Mouse (Mus musculus) B cell, adult 2 months (primary cell): ENCODE results near the gene Zp2.

Source experiments
- DNase-seq, 2 experiments: peaks; one replicate each; pipeline ENCODE4 v3.0.0; 2022

Gene Zp2

DNA sequence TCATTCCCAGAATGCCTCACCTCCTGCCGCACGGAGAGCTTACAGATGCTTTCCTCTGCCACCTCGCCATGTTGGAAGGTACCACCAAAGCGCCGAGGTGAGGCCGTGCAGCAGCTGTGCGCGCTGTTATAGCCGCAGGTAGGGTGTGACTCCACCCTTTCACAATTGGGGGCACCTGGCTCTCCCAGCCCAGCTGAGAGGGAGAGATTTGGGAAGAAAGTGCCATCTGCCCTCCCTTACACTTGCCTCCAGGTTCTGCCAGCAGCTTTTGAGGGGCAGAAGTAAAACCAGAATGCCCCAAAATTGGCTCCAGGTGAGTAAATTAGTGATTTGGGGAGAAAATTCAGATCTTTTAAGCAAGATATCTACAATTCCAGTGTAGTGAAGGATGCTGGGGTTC is at the start of gene Zp2:
Gene Zp2, minus strand, starts transcription at position 101 of the 400 bp plus-strand sequence.
- DNase-seq, result no peak

- DNase-seq, result no peak
Measured at GRCm38 (mm10) chr7:120192816-120193215, 47.7 kb upstream of the Zp2 start.

GRCm38 (mm10) chr7:120192207-120192606 is 47.1 kb upstream of the Zp2 start:
- no peak for DNase-seq

DNA sequence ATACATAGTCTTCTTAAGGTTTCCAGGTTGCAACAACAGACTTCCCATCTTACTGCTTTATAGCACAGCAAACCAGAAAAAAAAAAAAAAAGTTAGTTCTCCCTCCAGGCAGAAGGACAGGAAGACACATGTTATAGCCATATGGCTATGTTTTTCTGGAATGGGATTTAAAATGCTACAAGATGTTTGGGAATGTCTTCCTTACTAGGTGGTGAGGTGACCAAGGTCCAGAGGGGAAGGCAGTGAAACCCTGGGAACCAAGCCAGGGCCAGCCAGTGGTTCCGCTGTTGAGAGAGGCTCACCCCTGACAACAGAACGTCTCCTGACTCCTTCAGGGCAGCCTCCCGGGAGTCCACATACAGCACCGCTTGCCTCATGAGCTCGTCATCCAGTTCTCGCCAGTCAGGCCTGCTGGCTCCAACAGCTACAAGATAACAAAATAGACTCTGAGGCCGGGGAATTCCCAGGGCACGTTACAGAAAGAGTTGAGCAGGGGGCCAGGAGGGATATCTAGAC is 45.1 kb upstream of the Zp2 start:
- DNase-seq, result no peak

DNA sequence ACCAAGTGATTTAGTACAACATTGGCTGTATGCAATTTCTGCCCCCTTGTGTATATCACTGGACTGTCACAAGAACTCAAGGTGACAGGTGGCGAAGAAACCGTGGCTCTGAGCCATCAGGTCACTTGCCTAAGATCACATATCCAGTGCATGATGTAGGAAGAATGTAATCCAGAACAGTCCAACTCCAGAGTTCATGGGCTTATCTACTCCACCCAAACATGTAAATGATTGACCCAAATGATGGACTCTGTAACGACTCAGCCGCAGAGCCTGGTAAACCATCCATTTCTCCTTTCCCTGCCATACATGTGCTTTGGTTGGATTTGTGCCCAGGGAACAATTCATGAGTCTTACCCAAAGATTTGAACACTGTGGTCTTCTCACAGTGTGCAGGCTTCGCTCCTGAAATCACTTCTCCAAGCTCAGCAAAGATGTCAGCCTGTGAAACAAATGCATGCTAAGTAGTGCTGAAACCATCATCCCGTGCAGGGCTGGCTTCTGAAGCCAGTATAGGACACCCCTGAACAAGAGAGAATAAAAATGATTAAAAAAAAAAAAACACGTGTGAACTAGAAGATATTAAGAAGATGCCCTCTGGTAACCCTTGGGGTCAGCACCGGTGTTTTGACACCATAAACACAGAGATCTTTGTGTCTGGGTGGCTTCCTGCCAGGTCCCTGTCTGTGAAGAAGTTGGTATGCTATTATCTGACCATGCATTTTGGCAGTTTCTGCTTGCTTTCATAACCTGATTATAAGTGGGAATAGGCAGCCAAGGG is 44.5 kb upstream of the Zp2 start:
- no peak for DNase-seq

- DNase-seq, result no peak
Measured at GRCm38 (mm10) chr7:120188946-120189345, 43.9 kb upstream of the Zp2 start.

DNA sequence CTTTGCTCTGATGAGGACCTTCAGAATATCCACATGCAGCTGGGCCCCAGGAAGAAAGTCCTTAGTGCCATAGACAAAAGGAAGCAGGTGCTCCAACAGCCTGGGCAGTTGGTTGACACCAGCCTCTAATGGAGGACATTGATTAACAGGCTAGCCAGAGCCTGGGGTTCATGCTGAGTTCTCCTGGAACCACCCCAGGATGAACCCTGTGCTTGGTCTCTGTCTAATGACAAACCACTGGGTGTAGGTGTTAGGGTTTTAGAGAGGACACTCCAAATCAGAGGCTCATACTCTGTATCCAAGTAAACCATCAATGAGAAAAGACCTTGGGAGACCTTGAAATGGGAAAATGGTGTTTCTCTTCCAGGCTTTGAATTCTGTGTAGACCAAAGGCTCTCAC is 37.8 kb upstream of the Zp2 start:
- DNase-seq, result no peak

DNA sequence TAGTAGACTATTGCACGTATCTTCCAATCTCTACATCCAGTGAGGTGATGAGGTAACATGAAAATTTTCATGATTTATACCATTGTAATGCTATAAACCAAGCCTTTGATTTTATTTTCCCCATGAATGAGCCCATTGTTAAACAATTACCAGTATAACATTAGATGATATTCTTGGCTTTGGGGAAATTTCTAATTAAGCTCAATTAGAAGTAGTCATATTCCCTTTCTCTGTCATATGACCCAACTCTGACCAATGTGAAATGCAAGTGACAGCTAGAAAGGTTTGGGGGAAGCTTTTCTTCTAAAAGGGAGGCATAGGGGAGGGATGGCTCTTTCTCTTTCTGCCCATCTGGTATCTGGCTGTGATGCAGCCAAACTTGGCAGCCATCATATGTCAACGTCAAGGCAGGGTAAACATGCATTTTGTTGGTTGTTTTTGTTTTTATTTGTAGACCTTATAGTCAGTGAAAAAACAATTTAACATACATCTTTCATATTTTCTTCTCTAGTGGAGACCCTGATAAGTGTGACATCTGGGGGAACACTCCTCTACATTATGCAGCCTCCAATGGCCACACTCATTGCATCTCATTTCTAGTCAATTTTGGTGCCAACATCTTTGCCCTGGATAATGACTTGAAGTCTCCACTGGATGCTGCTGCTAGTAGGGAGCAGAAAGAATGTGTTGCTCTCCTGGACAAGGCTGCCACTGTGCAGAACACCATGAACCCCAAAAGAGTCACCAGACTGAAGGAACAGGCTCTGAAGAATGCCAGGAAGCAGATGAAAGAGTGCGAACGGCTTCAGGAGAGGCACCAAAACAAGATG is 36.5 kb upstream of the Zp2 start:
- no peak for DNase-seq

- DNase-seq, result no peak
Measured at GRCm38 (mm10) chr7:120180547-120180946, 35.5 kb upstream of the Zp2 start.

DNA sequence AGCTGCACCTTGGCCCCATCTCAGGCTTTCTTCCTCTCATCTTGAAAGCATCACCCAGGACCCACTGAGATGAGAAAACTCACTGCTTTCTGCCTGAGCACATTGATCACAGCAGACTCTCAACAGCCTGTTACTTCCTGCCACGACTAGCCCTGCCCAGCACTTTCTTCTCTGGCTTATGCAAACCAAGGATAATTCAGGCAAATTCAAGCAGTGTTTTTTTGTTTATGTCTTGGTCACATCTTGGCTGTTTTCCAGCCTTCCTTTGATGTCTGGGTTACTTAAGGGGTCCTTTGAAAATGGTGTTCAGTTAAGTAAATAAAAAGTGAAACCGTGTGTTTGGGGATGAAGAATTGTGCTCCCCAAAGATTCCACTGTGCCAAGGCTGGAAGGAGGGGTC is 33.8 kb upstream of the Zp2 start:
- no peak for DNase-seq

GRCm38 (mm10) chr7:120177611-120178010 is 32.5 kb upstream of the Zp2 start:
- no peak for DNase-seq

- no peak for DNase-seq
Measured at GRCm38 (mm10) chr7:120174723-120175504, 29.8 kb upstream of the Zp2 start.

DNA sequence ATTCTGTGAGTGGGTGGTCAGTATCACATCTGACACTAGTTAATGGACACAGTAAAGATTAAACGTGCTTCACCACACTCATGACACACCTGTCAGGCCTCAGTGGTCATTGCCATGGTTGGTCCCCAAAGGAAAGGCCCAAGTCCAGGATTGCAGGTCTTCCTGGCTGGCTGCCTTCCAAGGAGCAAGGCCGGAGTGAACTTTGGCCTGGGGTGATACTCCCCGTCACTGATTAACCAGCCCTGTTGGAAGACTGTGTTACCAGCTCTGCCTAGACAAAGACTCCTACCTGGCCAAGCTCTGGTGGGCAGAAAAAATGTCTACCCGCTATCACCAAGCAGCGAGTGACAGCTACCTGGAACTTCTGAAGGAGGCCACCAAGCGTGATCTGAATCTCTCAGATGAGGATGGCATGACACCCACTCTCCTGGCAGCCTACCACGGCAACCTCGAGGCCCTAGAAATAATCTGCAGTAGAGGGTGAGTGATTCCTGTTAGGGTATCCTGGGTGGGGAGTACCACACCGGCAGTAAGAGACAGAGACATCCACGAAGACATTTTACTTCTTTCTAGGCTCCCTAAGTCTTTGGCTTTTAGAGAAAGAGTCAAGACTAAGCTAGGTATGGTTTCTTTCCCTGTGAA is 28.6 kb upstream of the Zp2 start, which contains the start of gene Anks4b:
Gene Anks4b, plus strand, starts transcription at position 256 of the 642 bp plus-strand sequence.
- no peak for DNase-seq

GRCm38 (mm10) chr7:120172188-120172700 is 27.2 kb upstream of the Zp2 start:
- DNase-seq, result no peak

GRCm38 (mm10) chr7:120163581-120164251 is 18.6 kb upstream of the Zp2 start:
- DNase-seq, result no peak

DNA sequence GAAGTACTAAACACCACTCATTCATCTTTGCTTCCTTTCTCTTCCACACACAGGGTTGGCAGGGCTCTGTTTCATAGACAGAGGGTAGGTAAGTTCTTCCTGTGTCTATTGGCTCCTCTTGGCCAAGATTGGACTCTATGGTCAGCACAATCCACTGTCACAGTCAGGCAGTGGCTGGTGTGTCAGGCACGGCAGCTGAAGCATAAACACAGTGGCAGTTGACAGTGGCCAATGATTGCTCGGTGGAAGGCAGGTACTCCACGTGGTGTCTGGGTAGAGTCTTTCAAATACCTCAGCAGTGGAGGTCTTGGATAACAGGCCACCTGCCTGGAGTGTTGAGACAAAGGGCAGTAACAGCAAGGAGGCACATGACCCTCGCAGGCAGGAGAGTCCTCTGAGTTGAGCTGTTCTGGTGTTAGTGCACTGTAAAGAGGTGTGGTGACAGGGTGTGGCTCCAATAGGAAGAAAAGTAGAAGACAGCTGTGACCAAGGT is 13.1 kb upstream of the Zp2 start:
- no peak for DNase-seq

DNA sequence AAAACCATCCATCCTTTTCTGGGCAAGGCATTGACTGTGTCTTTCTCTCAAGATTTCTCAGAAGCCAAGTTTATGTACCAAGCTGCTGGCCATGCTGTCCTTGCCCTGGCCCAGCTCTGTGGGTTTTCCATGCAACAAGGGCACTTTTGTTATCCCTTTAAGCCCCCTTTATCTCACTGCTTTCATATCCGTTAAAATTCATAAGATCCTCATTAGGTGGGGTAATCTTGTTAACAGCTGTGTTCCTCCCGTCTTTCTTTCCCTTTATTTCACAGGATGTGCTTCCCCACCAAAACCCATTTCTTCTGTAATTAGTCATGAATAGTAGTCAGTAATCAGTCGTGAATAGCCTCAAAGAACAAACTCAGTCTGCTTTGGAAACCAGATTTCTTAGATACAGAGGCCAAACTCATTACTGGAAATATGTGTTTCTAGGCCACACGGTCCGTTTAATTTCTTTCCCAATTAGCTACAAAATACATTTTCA is 12.5 kb upstream of the Zp2 start:
- DNase-seq, result no peak

- DNase-seq, result no peak
Measured at GRCm38 (mm10) chr7:120156841-120157409, 11.8 kb upstream of the Zp2 start.

GRCm38 (mm10) chr7:120150898-120151297 is 5.8 kb upstream of the Zp2 start:
- DNase-seq, result no peak

DNA sequence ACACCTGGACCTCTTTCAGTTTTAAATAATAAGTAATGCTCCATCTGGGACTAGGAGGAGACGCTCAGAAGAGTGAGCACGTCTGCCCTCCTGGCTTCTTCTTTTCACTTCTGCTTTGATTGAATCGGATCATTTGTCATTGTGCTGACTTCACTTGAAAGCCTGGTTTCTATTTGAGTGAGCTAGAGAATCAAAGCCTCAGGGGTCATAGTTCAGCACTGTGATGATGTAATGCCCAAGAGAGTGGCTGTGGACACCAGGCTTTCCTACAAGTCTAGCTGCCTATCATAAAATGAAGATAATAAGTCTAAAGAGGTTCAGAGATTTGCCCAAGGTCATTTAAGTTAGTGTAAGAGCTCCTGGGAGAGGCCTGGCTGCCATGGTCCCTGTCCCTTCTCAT is 5.2 kb upstream of the Zp2 start:
- no peak for DNase-seq

DNA sequence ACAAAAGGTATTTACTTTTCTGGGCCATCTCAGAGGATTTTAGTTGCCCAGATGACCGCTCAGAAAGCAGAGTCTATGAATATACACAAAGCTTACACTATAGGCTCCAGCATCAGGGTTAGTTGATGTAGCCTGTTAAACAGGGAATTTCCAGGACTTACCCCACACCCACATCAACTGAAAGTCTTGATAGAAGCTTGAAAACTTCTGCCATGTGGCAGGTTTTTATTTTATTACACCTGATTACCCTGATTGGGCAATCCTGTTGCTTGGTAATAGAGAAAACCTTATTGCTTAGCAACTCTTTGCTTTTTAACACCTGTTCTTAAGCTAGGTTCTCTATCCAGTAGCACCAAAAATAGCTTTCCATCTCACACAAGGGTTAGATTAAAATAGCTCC is 2.3 kb downstream of the Zp2 start:
- DNase-seq, result no peak
